Mouse (Mus musculus) hindbrain, embryonic 14.5 days (tissue): ENCODE data around the gene Huwe1. TPM values are rescaled to one million over a fixed set of nuclear protein-coding genes. Genes with fewer than 3 reads are reported as not detected.

Source experiments
- ATAC-seq: fragments of 200-750 bp; cut with Nextera tagmentation; 2 replicates; pipeline ENCODE4 v1.8.0; 2017; ENCODE audit warnings: moderate number of reproducible peaks, mild to moderate bottlenecking, moderate TSS enrichment, moderate library complexity; ENCODE audit not compliant: low FRiP score
- DNase-seq: peaks from one replicate; pipeline ENCODE4 v3.0.0-alpha.2; 2015; ENCODE audit warnings: low spot score
- H3K27ac ChIP-seq: fragments of 300-500 bp; sonication (generic); 2 replicates; pipeline ENCODE4 v1.5.1; 2014; ENCODE audit warnings: mild to moderate bottlenecking, moderate library complexity
- H3K27me3 ChIP-seq: fragments of 300-500 bp; sonication (generic); 2 replicates; pipeline ENCODE4 v1.6.1; 2014; ENCODE audit warnings: mild to moderate bottlenecking, low read length, mixed read lengths; ENCODE audit not compliant: control insufficient read depth, insufficient read depth
- H3K36me3 ChIP-seq: fragments of 300-500 bp; sonication (generic); replicated peaks from 2 replicates; pipeline ENCODE4 v1.6.1; 2014; ENCODE audit not compliant: control insufficient read depth, insufficient read depth
- H3K4me1 ChIP-seq: fragments of 300-500 bp; sonication (generic); replicated peaks from 2 replicates; pipeline ENCODE4 v1.6.1; 2014; ENCODE audit warnings: antibody characterized with exemption, low read length, mixed read lengths; ENCODE audit not compliant: control insufficient read depth, insufficient read depth
- H3K4me2 ChIP-seq: fragments of 300-500 bp; sonication (generic); replicated peaks from 2 replicates; pipeline ENCODE4 v1.6.1; 2014; ENCODE audit warnings: mild to moderate bottlenecking, moderate library complexity
- H3K4me3 ChIP-seq: fragments of 300-500 bp; sonication (generic); replicated peaks from 2 replicates; pipeline ENCODE4 v1.5.1; 2014; ENCODE audit warnings: mild to moderate bottlenecking, low read length
- H3K9ac ChIP-seq: fragments of 300-500 bp; sonication (generic); 2 replicates; pipeline ENCODE4 v1.6.1; 2014
- H3K9me3 ChIP-seq: fragments of 300-500 bp; sonication (generic); 2 replicates; pipeline ENCODE4 v1.6.1; 2016; ENCODE audit warnings: low read length; ENCODE audit not compliant: control insufficient read depth
- WGBS: fragments of 180-500 bp; shearing (Covaris S2); extraction: QIAGEN DNeasy Blood & Tissue Kit; methylation state at CpG from one replicate; pipeline ENCODE4 v1.1.7; 2014; 5-methylcytosine and 5-hydroxymethylcytosine counted together
- polyA plus RNA-seq: library from polyadenylated mRNA; unstranded; fragments of >200 nt; fragmentation: Nextera tagmentation; extraction: Ambion mirVana; gene quantifications from 2 replicates; pipeline ENCODE4 v1.2.1, GENCODE M21; 2014

Huwe1 gene
- polyA plus RNA-seq, 1 experiment from 2014 or later, result 72.7 TPM

GRCm38 (mm10) chrX:151811481-151811880, 10.9 kb downstream of the Huwe1 start:
- Histone ChIP-seq H3K4me2 (no peak overlapping the region), H3K9ac (no peak overlapping the region), H3K27ac (no peak overlapping the region), H3K4me3 (no peak overlapping the region), H3K36me3 (peaks cover 10% of the 10 kb centered on the region), H3K9me3 (no peaks in the 10 kb centered on the region), H3K4me1 (no peaks in the 10 kb centered on the region), H3K27me3 (peaks cover 13% of the 10 kb centered on the region)
- WGBS, result 82% methylated on average over 6 of the region's 6 CpGs
- DNase-seq (no peak), ATAC-seq (no peak)

- no peak overlapping the region for H3K27ac ChIP-seq
- no peaks in the 10 kb centered on the region for H3K4me1 ChIP-seq
- H3K27me3 ChIP-seq, result peaks cover 13% of the 10 kb centered on the region
- H3K9me3 ChIP-seq, result no peaks in the 10 kb centered on the region
- no peak overlapping the region for H3K9ac ChIP-seq
- DNase-seq (no peak), ATAC-seq (no peak)
- 100% methylated on average over 1 of the region's 1 CpGs for WGBS
- no peak overlapping the region for H3K4me3 ChIP-seq
- no peak overlapping the region for H3K4me2 ChIP-seq
- H3K36me3 ChIP-seq, result peaks cover 10% of the 10 kb centered on the region; the same call in 1 of the 2 replicates
These were observed 13.0 kb downstream of the Huwe1 start for GRCm38 (mm10) chrX:151813656-151814055.

GRCm38 (mm10) chrX:151817712-151818111, 17.1 kb downstream of the Huwe1 start:
- Histone ChIP-seq H3K36me3 (peaks cover 4% of the 10 kb centered on the region; the same call in 1 of the 2 replicates), H3K9ac (no peak overlapping the region), H3K9me3 (no peaks in the 10 kb centered on the region), H3K4me3 (no peak overlapping the region), H3K4me2 (no peak overlapping the region), H3K27ac (no peak overlapping the region), H3K4me1 (no peaks in the 10 kb centered on the region), H3K27me3 (peaks cover 10% of the 10 kb centered on the region)
- 85% methylated on average over 3 of the region's 3 CpGs for WGBS
- no peak for ATAC-seq
- DNase-seq, result no peak

- H3K4me2 ChIP-seq, result no peak overlapping the region
- no peak overlapping the region for H3K4me3 ChIP-seq
- no peak overlapping the region for H3K9ac ChIP-seq
- 97% methylated on average over 1 of the region's 1 CpGs for WGBS
- H3K9me3 ChIP-seq, result no peaks in the 10 kb centered on the region
- DNase-seq, result no peak
- no peak overlapping the region for H3K27ac ChIP-seq
- no peaks in the 10 kb centered on the region for H3K36me3 ChIP-seq
- H3K4me1 ChIP-seq, result no peaks in the 10 kb centered on the region
- peaks cover 15% of the 10 kb centered on the region for H3K27me3 ChIP-seq
- no peak for ATAC-seq
These were observed 28.4 kb downstream of the Huwe1 start for GRCm38 (mm10) chrX:151828971-151829370.

GRCm38 (mm10) chrX:151831260-151831659, 30.7 kb downstream of the Huwe1 start:
- H3K4me3 ChIP-seq, result no peak overlapping the region
- no peak overlapping the region for H3K9ac ChIP-seq
- ATAC-seq, result no peak
- no peak for DNase-seq
- H3K36me3 ChIP-seq, result no peaks in the 10 kb centered on the region
- no peaks in the 10 kb centered on the region for H3K4me1 ChIP-seq
- H3K27me3 ChIP-seq, result peaks cover 15% of the 10 kb centered on the region
- H3K27ac ChIP-seq, result no peak overlapping the region
- no peak overlapping the region for H3K4me2 ChIP-seq
- no peaks in the 10 kb centered on the region for H3K9me3 ChIP-seq

- ATAC-seq, result no peak
These were observed 32.4 kb downstream of the Huwe1 start for GRCm38 (mm10) chrX:151832982-151833381.

GRCm38 (mm10) chrX:151859436-151859835, 58.8 kb downstream of the Huwe1 start:
- Histone ChIP-seq H3K4me2 (no peak overlapping the region), H3K9me3 (no peaks in the 10 kb centered on the region), H3K4me1 (no peaks in the 10 kb centered on the region), H3K9ac (no peak overlapping the region), H3K27me3 (peaks cover 22% of the 10 kb centered on the region), H3K27ac (no peak overlapping the region), H3K36me3 (peaks cover 69% of the 10 kb centered on the region), H3K4me3 (no peak overlapping the region)
- no peak for DNase-seq
- WGBS, result 90% methylated on average over 8 of the region's 8 CpGs
- no peak for ATAC-seq

More at GRCm38 (mm10) chrX:151832982-151833381, 32.4 kb downstream of the Huwe1 start:
- Histone ChIP-seq H3K9ac (no peak overlapping the region), H3K36me3 (no peaks in the 10 kb centered on the region), H3K4me1 (no peaks in the 10 kb centered on the region), H3K27ac (no peak overlapping the region), H3K4me2 (no peak overlapping the region), H3K9me3 (no peaks in the 10 kb centered on the region), H3K27me3 (peaks cover 24% of the 10 kb centered on the region), H3K4me3 (no peak overlapping the region)
- DNase-seq, result no peak

- H3K4me3 ChIP-seq, result no peak overlapping the region
- H3K36me3 ChIP-seq, result peaks cover 91% of the 10 kb centered on the region
- no peak overlapping the region for H3K4me2 ChIP-seq
- H3K9me3 ChIP-seq, result no peaks in the 10 kb centered on the region
- H3K27me3 ChIP-seq, result peaks cover 55% of the 10 kb centered on the region
- H3K4me1 ChIP-seq, result no peaks in the 10 kb centered on the region
- no peak for ATAC-seq
- WGBS, result 75% methylated on average over 1 of the region's 1 CpGs
- no peak for DNase-seq
- no peak overlapping the region for H3K9ac ChIP-seq
- no peak overlapping the region for H3K27ac ChIP-seq
These were observed 110.1 kb downstream of the Huwe1 start for GRCm38 (mm10) chrX:151910692-151911091.

- DNase-seq (no peak), ATAC-seq (no peak)
- Histone ChIP-seq H3K9ac (no peak overlapping the region), H3K4me2 (no peak overlapping the region), H3K4me3 (no peak overlapping the region), H3K4me1 (no peaks in the 10 kb centered on the region), H3K36me3 (peaks cover 91% of the 10 kb centered on the region), H3K27me3 (peaks cover 50% of the 10 kb centered on the region), H3K9me3 (no peaks in the 10 kb centered on the region), H3K27ac (no peak overlapping the region)
- 88% methylated on average over 4 of the region's 4 CpGs for WGBS
These were observed 111.7 kb downstream of the Huwe1 start for GRCm38 (mm10) chrX:151912267-151912666.

- H3K4me1 ChIP-seq, result no peaks in the 10 kb centered on the region
- H3K9me3 ChIP-seq, result no peaks in the 10 kb centered on the region
- no peak overlapping the region for H3K4me2 ChIP-seq
- H3K9ac ChIP-seq, result no peak overlapping the region
- peaks cover 35% of the 10 kb centered on the region for H3K27me3 ChIP-seq
- DNase-seq (no peak), ATAC-seq (no peak)
- H3K27ac ChIP-seq, result no peak overlapping the region
- H3K36me3 ChIP-seq, result peaks cover 89% of the 10 kb centered on the region
- no peak overlapping the region for H3K4me3 ChIP-seq
- 96% methylated on average over 6 of the region's 6 CpGs for WGBS
These were observed 128.8 kb downstream of the Huwe1 start for GRCm38 (mm10) chrX:151929390-151929789.
